Mouse (Mus musculus) small intestine, adult 2 months (tissue): ENCODE data around the gene Ddx24.

ENCODE experiments used
- CTCF ChIP-seq: fragments of 200-500 bp; IDR thresholded peaks from 2 replicates; pipeline ENCODE4 v1.5.1; 2012; ENCODE audit warnings: low read depth, mild to moderate bottlenecking, control low read depth, inconsistent platforms, low read length, moderate library complexity, mixed read lengths; ENCODE audit not compliant: insufficient replicate concordance, insufficient read length; ENCODE audit errors: extremely low read depth
- POLR2A ChIP-seq: fragments of 200-500 bp; IDR thresholded peaks from 2 replicates; pipeline ENCODE4 v1.6.1; 2012; ENCODE audit warnings: low read depth, mild to moderate bottlenecking, control low read depth, inconsistent platforms, low read length, moderate library complexity

DNA sequence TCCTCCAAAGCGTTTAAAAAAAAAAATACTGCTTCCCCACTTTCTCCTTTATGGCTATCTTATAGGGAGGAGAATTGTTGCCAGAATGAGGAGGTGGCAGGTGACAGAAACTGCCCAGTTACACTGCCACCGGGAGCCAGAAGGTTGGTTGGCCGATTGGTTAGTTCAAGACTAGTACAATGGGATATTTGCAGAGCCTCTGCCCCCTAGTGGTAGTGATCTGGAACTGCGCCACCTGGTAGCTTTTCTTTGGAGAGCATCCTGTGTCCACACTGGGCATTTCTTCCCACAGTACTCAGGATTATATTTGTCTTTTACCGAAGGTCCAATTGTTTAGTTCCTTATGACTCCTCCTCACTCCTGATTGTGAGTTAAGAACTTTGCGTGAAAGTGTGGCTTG, 53.9 kb downstream of the Ddx24 start:
- TF ChIP-seq POLR2A, result no peak
- peak; percentile 84; the same call in 1 of the 2 replicates for TF ChIP-seq CTCF
